Mouse (Mus musculus): ENCODE measurements at regions not wholly inside any gene's neighbourhood (a gene's known extent, or its start where the extent isn't known, plus 50 kb on each side); places are given as distances from the start of the nearest gene placed in this dataset.

- DNase-seq (ENCODE audit: low spot score in 2 of 2): no peak
Observed at GRCm38 (mm10) chr13:52145926-52146325, 299.4 kb downstream of the Gadd45g start.

DNA sequence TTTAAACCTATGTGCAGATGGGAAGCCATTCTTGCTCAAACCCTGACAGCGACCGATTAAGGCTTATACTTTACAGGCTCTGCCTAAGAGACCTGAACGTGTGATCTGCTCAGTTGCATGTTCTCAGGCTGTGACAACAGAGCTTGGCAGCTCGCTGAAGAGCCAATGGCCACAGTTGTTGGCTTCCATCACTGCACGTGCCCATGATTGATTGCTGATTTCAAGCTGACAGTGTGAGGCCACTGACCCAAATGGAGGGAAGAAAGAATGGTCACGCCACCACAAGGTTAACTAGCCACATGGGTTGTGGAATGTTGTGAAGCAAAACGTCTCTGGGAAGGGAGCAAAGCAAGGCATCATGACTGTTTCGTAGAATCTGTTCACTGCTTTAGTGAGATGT, 303.8 kb downstream of the Gadd45g start:
- no peak for DNase-seq (ENCODE audit: low spot score in 2 of 2)

GRCm38 (mm10) chr13:52151777-52152176, 305.3 kb downstream of the Gadd45g start:
- DNase-seq (ENCODE audit: low spot score in 2 of 2): no peak

DNA sequence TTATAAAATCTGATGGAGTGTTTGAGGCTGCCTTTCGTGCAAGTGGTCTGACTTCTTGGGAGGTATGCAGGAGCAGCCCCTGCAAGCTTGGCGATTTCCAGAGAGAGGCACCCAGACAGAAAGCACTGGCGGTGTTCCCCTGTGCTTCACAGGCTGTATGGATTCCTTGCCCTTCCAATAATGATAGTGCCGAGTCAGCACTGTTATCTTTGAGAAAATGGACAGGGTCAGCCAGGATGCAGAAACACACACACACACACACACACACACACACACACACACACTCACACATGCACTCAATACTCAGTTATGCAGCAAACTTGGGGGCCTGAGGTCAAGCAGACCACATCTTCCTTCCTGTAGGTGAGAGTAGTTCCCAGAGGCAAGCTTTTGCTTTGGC, 305.7 kb downstream of the Gadd45g start:
- no peak for DNase-seq (ENCODE audit: low spot score in 2 of 2)

- no peak for DNase-seq (ENCODE audit: low spot score in 2 of 2)
Observed at GRCm38 (mm10) chr13:52153030-52153429, 306.6 kb downstream of the Gadd45g start.

DNA sequence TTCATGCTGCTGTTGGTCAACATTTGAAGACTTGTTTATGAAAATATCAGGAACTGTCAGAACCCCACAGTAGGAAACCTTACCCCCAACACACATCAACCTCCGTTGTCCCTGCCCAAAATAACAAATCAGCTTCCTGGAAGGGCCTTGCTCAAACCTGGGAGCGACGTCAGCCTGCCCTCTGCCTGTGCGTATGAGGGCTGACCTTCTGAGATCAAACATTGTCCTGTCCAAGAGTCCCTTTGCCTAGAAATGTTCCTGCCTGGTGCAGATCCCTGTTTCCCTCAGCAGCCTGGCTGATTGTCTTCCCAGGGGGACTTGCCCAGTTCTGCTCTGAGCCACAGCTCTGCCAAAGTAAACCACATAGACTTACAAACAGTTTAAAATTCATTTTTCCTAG, 307.1 kb downstream of the Gadd45g start:
- DNase-seq (ENCODE audit: low spot score in 2 of 2): no peak

GRCm38 (mm10) chr13:52154111-52154843, 307.8 kb downstream of the Gadd45g start:
- peak; percentile 64 to 80 for DNase-seq (ENCODE audit: low spot score in 2 of 2)

DNA sequence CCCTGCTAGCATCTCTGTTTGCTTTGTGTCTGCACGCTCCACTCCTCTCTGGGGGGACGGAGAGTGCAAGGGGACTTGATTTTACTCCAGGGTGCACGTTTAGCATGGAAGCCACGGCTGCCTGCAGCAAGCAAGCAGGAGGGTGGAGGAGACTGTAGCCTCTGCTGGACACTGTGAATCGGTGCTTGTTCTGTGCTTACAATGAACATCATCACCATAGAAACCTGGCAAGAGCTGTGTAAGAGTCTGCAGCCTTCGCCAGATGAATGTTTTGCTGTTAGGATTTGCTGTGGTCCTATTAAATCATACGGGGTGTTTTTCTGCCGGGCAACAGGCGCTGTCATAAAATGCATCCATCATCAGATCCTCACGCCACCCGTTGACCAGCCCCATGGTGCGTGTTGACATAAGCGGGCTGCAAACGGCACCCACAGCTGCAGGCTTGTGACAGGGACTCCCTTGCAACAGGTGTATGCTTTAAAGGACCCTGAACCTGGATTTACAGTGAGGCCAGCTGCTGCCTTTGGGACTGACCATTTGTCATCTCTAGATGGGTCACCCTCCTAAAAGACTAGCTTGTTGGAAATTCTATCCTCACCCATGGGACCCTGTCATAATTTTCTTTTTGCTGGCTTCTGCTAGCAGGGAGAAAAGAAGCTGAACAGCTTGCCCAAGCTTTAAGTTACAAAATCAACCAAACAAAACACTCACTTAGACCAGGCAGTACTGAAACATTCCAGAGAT, 308.5 kb downstream of the Gadd45g start:
- DNase-seq (ENCODE audit: low spot score in 2 of 2): peak; percentile 72 to 85

GRCm38 (mm10) chr13:52155588-52156086, 309.2 kb downstream of the Gadd45g start:
- DNase-seq (ENCODE audit: low spot score in 2 of 2): peak in 1 of 2 experiments; percentile 31

GRCm38 (mm10) chr13:52162676-52163075, 316.2 kb downstream of the Gadd45g start:
- no peak for DNase-seq (ENCODE audit: low spot score in 2 of 2)

DNA sequence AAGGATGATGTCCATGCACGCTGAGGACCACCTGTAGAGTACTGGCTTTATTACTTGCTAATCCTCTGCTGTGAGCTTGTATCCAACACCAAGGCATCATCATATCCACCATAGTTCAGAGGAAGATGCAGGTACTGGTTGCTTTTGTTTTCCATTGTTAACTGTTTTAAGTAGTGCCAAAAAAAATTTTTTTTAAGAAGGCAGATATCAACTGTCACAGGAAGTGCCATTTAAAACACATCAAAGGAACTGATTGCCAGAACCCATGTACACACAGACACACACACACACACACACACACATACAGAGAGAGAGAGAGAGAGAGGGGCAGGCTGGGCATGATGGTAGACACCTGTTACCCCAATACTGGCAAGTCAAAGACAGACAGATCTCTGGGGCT, 319.1 kb downstream of the Gadd45g start:
- no peak for DNase-seq (ENCODE audit: low spot score in 2 of 2)

DNA sequence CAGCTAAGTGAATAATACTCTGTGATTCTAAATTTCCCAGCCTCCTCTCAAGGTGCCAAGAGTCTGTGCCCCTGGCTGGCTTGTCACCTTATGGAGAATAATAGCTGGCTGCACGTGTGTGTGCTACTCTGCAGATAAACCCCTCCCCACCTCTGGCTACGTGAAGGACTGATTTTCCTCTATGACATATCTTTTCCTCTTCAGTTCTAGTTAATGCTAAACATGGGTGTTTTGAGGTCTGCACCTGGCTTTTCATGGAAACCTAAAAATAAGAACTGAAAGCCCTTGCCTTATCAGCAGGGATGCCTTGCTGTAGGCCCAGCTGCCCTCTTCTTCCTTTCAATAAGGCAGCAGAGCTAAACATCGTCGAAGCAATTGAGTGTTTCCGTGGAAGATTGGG, 321.5 kb downstream of the Gadd45g start:
- no peak for DNase-seq (ENCODE audit: low spot score in 2 of 2)

DNA sequence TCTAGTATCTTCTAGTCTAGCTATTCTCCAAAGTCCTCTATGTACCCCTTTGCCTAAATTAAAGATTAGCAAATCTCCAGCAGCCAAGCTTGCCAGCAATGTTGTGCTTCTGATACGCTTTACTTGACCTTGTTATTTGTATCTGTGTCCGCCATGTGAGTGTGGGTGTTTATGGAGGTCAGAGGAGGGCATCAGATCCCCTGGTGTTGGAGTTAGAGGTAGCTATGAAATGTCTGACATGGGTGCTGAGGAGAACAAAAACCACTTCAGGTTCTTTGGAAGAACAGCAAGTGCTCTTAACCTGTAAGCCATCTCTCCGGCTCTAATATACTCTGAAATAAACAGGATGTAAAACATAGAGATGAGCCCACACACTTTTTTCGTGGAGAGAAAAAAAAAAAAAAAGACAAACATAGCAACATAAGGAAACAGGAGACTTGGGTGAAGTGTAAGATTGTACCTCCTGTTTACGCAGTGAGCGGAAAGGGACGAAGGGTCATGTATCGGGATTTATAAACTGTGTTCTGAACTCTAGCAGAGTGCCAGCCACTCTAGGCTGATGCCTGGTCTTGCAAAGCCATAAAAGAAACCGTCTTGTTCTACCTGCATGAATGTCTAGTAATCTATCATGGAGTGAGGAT, 326.3 kb downstream of the Gadd45g start:
- DNase-seq (ENCODE audit: low spot score in 2 of 2): no peak

GRCm38 (mm10) chr13:52175665-52176064, 329.2 kb downstream of the Gadd45g start:
- DNase-seq (ENCODE audit: low spot score in 2 of 2): no peak

DNA sequence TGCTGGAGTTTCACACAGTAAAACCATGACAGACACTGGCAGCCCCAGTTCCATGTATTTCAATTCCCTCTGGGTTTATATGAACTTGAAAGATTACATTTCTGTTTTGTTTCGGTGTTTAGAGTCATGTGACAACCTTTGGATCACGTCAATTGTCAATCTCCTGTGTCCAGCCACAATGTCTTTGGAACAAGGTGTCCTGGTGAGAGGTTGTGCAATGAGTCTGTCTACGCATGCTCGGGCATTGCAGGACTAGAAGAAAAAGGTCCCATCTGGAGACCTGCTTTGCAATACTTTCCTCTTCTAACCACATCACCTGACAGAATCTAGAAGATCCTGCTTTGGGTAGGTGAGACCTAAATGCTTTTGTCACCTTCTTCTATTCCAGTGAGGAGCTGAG, 333.5 kb downstream of the Gadd45g start:
- DNase-seq (ENCODE audit: low spot score in 2 of 2): no peak

DNA sequence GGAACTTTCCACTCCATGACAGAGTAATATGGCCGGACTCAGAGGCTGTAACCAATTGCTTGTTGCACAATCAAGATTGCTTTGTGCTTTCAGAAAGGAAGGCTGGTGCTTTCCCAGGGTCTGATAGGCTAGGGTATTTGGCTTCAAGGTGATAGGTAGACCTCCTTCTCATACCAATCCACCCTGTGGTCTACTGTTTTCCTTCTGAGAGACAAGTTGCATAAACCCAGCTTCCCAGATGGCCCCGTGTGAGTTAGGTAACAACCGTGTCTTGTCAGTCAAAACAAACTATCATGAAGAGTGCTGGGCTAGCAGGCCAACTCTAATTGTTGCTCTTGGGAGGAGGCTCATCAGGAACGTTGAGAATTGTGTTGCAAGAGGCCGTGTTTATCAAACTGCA, 337.2 kb downstream of the Gadd45g start:
- no peak for DNase-seq (ENCODE audit: low spot score in 2 of 2)

- DNase-seq (ENCODE audit: low spot score in 2 of 2): no peak
Observed at GRCm38 (mm10) chr13:52185574-52185973, 339.1 kb downstream of the Gadd45g start.

DNA sequence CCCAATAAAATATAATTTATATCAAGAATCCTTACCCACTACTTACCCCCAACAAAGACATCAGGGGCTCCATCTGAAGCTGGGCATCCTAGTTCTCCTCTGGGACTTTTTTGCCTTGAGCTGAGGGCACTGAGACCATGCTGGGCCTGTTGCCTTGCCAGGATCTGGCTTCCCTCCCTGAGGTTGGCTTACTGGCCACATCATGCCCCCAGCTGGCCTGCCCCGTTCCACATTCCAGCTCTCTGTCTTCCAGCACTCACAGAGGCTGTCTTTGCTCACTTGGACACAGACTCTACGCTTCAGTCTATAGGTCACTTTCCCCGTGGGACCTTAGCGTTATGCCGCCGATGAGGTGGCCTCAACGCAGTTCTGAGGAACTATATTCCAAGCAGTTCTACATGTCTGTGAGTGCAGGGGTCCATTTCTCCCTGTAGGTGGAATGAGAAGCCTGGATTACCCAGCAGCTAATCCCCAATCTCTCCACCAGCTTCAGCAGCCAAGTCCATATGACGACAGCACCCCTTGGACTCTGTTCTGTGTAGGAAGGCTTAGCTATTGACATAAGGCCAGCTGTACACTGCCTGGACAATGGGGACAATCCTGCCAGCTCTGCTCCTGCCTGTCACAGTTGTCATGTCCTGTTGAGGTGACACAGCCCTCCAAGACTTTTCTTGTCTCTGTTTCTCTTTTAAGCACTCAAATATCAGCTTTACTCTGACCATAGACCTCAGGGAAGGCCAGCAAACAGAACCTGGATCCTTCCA, 341.5 kb downstream of the Gadd45g start:
- DNase-seq (ENCODE audit: low spot score in 2 of 2): no peak

DNA sequence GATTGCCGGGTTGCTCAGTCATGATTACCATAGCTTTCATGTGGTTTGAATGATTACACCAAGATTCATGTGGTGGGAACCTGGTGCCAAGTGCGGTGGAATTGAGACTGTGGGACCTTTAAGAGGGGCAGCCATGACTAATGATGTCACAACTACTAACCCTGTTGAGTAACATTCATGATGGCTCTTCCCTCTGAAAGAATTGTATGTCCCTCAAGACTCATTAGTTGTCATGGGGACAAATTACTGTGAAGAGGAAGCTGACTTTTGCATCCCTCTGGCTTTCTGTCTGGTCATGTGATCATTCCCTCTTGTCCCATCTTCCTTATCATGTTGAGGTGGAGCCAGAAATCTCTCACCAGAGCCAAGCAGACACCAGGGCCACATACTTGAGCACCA, 342.1 kb downstream of the Gadd45g start:
- DNase-seq (ENCODE audit: low spot score in 2 of 2): no peak

- DNase-seq (ENCODE audit: low spot score in 2 of 2): no peak
Observed at GRCm38 (mm10) chr13:52189382-52189923, 341.6 kb downstream of the Diras2 start.

- no peak for DNase-seq (ENCODE audit: low spot score in 2 of 2)
Observed at GRCm38 (mm10) chr13:52190256-52190655, 340.8 kb downstream of the Diras2 start.
